Mouse (Mus musculus): Measurements from ENCODE around the gene Trmt1l. TPM values are rescaled to one million over a fixed set of nuclear protein-coding genes. Genes with fewer than 3 reads are reported as not detected.

Gene Trmt1l
- polyA plus RNA-seq, 1 experiment from 2014 or later: 50.3 TPM

DNA sequence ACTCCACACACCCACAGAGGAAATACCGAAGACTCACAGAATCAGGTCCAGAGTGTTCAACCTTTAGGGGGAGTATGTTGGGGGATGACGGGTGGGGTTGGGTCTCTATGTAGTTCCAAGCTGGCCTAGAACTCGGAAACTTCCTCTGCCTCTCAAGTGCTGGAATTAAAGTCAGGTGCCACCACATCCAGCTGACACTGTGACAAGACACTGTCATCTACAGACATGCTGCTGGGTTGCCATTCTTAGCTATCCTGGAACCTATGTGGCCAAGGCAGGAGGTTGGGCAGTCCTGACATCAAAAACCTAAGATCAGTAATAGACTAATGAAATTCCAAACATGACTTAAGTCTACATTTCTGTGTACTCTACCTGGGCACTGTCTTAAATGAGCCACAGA is 70.0 kb downstream of the Trmt1l start:
- no peak for DNase-seq (ENCODE audit: low spot score)
- WGBS: 68% methylated on average over 3 of the region's 3 CpGs
- no peaks in the 10 kb centered on the region for H3K27me3 ChIP-seq (ENCODE audit: insufficient read depth, poor library complexity, severe bottlenecking)
- no peaks in the 10 kb centered on the region for H3K9me3 ChIP-seq
- no peak overlapping the region for H3K4me3 ChIP-seq
- H3K36me3 ChIP-seq: no peaks in the 10 kb centered on the region
- no peak overlapping the region for H3K27ac ChIP-seq
- peaks cover 44% of the 10 kb centered on the region for H3K4me1 ChIP-seq

DNA sequence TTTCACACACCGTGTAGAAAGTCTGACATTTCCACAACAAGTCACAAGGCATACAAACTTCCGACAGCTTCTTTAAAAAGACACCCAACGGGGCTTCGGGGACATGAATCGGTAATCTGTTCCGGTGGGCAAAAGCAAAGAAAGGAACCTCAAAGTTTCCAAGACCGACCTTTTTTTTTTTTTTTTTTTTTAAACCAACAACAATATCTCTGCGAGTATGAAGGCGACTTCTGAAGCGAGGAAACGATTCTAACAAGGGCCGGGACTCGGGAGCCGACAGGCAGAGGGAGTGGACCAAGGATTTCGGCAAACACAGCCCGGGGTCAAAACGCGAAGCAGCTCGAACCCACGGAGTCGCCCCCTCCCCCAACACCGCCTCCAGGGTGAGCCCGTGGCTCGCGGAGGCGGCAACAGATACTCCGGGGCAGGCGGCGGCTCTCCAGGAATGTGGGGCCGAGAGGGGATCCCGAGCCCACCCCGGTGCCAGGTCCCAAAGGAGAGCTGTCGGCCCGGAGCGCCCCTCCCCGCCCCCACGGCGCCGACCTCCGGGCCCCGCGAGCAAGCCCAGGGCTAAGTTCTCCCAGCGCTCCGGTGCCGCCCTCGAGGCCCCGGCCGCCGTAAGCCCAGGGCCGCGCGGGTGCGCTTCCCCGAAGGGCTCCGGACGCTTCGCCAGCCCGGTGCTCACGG is 71.6 kb downstream of the Trmt1l start:
- under 1% methylated on average over 57 of the region's 59 CpGs for WGBS
- H3K27ac ChIP-seq: peak overlapping the region; percentile 99
- peaks cover 34% of the 10 kb centered on the region for H3K4me1 ChIP-seq
- no peaks in the 10 kb centered on the region for H3K9me3 ChIP-seq
- H3K27me3 ChIP-seq (ENCODE audit: insufficient read depth, poor library complexity, severe bottlenecking): no peaks in the 10 kb centered on the region
- peak overlapping the region; percentile 94 for H3K4me3 ChIP-seq
- peak; percentile 85 for DNase-seq (ENCODE audit: low spot score)
- H3K36me3 ChIP-seq: no peaks in the 10 kb centered on the region

DNA sequence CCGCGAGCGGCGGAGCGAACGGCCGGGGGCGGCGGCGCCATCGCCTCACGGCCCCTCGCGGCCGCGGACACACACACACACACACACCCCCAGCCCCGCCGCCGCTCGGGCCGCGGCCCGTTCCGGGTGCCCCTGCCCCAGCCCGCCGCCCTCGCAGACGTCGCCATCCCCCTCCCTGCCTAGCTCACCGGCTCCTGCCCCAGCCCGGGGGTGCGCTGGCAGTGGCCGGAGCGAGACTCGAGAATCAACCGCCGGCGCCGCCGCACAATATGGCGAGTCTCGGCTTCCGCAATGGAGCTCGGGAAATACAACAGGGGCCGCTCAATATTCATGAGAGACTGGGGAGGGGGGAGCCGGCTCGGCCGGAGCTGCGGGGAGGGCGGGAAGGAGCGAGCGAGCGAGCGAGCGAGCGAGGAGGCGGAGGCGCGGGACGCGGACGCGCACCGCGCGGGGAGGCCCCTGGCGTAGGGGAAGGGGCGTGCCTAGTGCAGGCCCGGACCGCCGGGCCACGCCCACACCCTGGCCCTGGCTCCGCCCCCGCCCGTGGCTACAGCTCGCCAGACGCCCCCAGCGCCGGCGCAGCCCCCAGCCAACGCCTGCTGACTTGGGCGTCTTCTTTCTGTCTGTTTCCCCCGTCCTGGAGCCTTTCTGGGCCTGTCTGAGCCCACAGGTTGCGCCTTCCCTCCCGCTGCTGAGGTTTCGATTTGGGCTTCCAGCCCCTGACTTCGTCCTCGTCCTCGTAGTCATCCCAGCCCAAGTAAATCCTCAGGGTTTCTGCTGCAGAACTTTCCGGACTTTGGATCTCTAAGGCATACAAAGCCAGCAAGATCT is 72.4 kb downstream of the Trmt1l start, which contains the start of gene Rnf2:
TSS of gene Rnf2 (minus strand) at position 425 of the 831 bp plus-strand sequence.
- Histone ChIP-seq H3K27me3 (ENCODE audit: insufficient read depth, poor library complexity, severe bottlenecking) (no peaks in the 10 kb centered on the region), H3K4me1 (peaks cover 27% of the 10 kb centered on the region), H3K27ac (peak within 1 kb of the TSS; percentile 99), H3K4me3 (peak within 1 kb of the TSS; percentile 94), H3K36me3 (no peaks in the 10 kb centered on the region), H3K9me3 (no peaks in the 10 kb centered on the region)
- DNase-seq (ENCODE audit: low spot score): peak; percentile 97
- under 1% methylated on average over 71 of the region's 90 CpGs for WGBS

Small RNAs within 50 kb of the gene (microRNA-seq; reads per million reads assigned to microRNA genes)
- 4.3 reads per million, percentile 12 among the genes with 10 or more reads in this experiment for gene Mir7682

Other genes with a start within 250 kb of the Trmt1l start
- gene Gm47985, start 246.0 kb upstream of the Trmt1l start, polyA plus RNA-seq (2016; fragmentation: Nextera tagmentation; extraction: Ambion mirVana): 0.93 and 1.5 TPM in 2 replicates
- 0.46 and 0.51 TPM in 2 replicates for gene Gm8947, start 236.2 kb upstream of the Trmt1l start, polyA plus RNA-seq (2016; fragmentation: Nextera tagmentation; extraction: Ambion mirVana)
- 0.33 and 0.62 TPM in 2 replicates for gene Gm47995, start 230.1 kb upstream of the Trmt1l start, polyA plus RNA-seq (2016; fragmentation: Nextera tagmentation; extraction: Ambion mirVana)
- 0.55 TPM in 1 of 2 replicates, not detected in the other for gene 3110040M04Rik, start 224.4 kb upstream of the Trmt1l start, polyA plus RNA-seq (2016; fragmentation: Nextera tagmentation; extraction: Ambion mirVana)
- 0.18 TPM in 1 of 2 replicates, not detected in the other for gene Gm47996, start 218.4 kb upstream of the Trmt1l start, polyA plus RNA-seq (2016; fragmentation: Nextera tagmentation; extraction: Ambion mirVana)
- 275 and 305 TPM in 2 replicates for gene Ivns1abp, start 84.1 kb upstream of the Trmt1l start, polyA plus RNA-seq (2016; fragmentation: Nextera tagmentation; extraction: Ambion mirVana)
- 17.0 and 18.3 TPM in 2 replicates for gene Swt1, start 87 bp upstream of the Trmt1l start, polyA plus RNA-seq (2016; fragmentation: Nextera tagmentation; extraction: Ambion mirVana)
- 81.3 and 84.0 TPM in 2 replicates for gene Rnf2, start 72.4 kb downstream of the Trmt1l start, polyA plus RNA-seq (2016; fragmentation: Nextera tagmentation; extraction: Ambion mirVana)
- 2.0 and 5.6 TPM in 2 replicates for gene Fam129a, start 142.6 kb downstream of the Trmt1l start, polyA plus RNA-seq (2016; fragmentation: Nextera tagmentation; extraction: Ambion mirVana)

Measured in heart, embryonic 10.5 days (tissue).